Mouse (Mus musculus) CD8-positive naive resting alpha-beta T cell, adult 2 months (primary cell): ENCODE results near the gene Gtf2ird1.
"Not testable (repeated sequence)": the region's sequence is repeated elsewhere in the genome, so short reads cannot be mapped to it uniquely, and the experiment has no call there.

Source experiments
- DNase-seq, 2 experiments: peaks; one replicate each; pipeline ENCODE4 v3.0.0; 2022; ENCODE audit warnings: low read depth in 2 of 2, low spot score in 2 of 2

Gtf2ird1 gene

GRCm38 (mm10) chr5:134347066-134347465 is 109.5 kb downstream of the Gtf2ird1 start:
- no peak for DNase-seq

DNA sequence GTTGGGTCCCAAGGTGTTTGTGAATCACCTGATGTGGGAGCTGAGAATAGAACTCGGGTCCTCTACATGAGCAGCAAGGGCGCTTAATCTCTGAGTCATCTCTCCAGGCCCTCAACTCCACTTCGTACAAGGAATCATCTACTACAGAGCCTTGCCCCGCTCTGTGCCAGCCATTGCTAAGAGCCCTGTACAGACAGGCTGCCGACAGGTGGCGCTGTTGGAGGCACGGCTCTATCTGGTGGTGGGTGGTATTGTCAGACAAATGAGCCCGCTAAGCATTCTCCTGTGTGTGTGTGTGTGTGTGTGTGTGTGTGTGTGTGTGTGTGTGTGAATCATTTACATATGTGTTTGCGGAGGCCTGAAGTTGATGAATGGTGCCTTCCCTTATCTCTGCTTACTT is 111.1 kb downstream of the Gtf2ird1 start:
- peak; percentile 49 to 52 for DNase-seq

DNA sequence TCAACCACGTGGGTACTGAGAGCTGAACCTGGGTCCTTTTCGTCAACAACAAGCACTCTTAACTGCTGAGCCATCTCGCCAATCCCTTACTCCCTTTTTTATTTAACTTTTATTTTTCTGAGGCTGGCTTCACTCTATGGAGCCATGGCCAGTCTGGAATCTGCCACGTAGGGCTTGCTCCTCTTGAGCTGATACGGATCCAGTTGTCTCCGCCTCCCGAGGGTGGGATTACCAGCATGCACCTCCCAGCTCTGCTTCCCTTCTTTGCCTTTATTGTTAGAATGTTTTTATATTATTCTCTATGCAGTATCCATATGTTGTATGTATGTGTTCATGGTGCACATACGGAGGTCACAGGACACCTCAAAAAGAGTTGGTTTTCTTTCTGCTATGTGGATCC is 112.4 kb downstream of the Gtf2ird1 start:
- no peak for DNase-seq

- not testable (repeated sequence) for DNase-seq
These were observed 113.0 kb downstream of the Gtf2ird1 start for GRCm38 (mm10) chr5:134343530-134343929.

DNA sequence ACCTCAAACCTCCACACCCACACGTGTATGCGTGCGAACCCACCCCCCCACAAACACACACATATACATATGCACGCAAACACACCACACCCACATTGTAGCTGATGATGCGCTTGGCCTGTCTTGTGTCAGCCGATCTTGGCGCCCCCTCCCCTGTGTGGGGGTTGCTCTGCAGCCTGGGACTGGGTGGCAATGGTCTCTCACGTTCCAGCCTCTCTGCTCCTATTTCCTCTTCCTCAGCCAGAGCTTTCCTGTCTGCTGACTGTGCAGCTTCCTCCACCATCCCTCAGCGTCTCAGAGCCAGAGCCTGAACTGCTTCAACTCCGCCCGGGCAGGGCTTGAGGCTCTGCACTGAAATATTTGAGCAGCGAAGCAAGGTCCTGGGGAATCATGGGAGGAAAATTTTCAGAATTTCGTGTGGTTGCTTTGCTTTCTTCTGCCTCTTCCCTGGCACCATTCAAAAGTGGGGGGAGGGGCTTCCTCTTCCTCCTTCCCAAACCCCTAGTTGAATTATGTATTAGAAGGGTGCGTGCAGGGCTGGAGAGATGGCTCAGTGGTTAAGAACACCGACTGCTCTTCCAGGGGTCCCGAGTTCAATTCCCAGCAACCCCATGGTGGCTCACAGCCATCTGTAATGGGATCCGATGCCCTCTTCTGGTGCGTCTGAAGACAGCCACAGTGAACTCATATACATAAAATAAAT is 113.9 kb downstream of the Gtf2ird1 start:
- no peak for DNase-seq

GRCm38 (mm10) chr5:134341721-134342120 is 114.8 kb downstream of the Gtf2ird1 start:
- no peak for DNase-seq

- DNase-seq: peak; percentile 18 to 38
These were observed 115.2 kb downstream of the Gtf2ird1 start for GRCm38 (mm10) chr5:134341321-134341720.

DNA sequence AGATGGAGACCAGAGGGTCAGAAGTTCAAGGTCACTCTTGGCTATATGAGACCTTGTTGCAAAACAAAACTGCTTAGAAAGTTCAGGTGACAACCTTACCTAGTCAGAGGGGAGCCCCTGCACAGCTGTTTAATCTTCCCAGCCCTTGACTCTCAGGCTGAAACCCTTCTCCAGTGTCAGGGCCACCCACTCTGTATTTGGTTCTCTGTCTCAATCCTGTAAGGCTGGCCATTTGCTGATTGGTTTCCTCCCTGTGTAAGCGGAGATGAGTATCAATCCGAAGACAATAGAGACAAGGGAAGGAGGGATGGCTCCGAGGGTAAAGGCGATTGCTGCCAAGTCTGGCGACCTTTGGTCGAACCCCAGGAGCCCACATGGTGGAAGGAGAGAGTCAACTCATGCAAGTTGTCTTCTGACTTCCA is 116.4 kb downstream of the Gtf2ird1 start:
- no peak for DNase-seq

- not testable (repeated sequence) for DNase-seq
These were observed 119.5 kb downstream of the Gtf2ird1 start for GRCm38 (mm10) chr5:134337012-134337411.

- peak; percentile 39 to 51 for DNase-seq
These were observed 123.8 kb downstream of the Gtf2ird1 start for GRCm38 (mm10) chr5:134332743-134333142.

DNA sequence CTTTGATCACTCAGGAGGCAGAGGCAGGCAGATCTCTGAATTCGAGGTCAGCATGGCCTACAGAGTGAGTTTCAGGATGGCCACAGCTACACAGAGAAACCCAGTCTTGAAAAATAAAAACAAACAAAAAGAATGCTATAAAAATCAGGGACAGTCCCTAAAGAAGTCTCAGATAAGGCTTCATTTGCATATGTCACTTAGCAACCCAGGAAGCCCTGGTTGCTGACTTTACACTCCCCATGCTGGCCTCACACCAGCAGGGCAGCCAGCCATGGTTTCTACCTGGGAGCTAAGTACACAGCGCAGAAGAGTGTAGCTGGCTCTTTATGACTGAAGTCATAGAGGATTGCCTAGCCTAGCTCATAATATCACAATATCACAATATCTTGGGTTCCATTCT is 126.4 kb downstream of the Gtf2ird1 start:
- no peak for DNase-seq

DNA sequence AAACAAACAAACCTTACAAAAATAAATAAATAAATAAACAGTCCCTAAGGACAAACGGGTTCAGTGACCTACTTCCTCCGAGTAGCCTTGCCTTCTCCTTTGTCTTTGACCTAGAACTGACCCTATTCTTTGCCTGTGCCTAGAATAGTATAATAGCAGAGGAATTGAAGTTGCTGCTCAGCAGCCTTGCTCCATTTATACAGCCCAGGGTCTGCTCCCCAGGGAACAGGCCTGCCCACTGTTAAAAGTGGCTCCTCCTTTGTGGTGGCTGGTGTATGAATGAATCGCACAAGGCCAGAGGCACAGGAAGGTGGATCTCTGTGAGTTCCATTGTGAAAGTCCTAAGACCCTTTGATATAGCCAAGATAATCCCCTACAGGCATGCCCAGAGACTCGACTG is 127.2 kb downstream of the Gtf2ird1 start:
- DNase-seq: no peak

DNA sequence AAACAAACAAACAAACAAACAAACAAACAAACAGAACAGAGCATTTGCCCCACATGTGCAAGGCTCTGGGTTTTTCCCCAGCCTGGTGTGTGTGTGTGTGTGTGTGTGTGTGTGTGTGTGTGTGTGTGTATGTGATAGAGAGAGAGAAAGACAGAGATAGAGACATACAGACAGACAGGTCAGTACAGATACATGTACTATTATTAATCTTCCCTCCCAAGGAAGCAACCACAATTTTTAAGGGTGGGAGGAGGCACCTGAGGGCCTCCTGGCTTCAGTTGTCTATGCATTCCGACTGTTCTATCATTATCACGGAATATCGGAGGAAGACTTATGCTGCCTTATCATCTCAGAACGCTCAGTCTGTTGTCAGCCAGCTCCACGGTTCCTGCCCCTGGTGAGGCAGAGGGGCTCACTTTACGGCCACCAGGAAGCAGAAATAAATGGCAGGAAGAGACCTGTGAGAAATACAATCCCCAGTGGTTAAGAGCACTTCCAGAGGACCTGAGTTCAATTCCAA is 128.0 kb downstream of the Gtf2ird1 start:
- DNase-seq: no peak

DNA sequence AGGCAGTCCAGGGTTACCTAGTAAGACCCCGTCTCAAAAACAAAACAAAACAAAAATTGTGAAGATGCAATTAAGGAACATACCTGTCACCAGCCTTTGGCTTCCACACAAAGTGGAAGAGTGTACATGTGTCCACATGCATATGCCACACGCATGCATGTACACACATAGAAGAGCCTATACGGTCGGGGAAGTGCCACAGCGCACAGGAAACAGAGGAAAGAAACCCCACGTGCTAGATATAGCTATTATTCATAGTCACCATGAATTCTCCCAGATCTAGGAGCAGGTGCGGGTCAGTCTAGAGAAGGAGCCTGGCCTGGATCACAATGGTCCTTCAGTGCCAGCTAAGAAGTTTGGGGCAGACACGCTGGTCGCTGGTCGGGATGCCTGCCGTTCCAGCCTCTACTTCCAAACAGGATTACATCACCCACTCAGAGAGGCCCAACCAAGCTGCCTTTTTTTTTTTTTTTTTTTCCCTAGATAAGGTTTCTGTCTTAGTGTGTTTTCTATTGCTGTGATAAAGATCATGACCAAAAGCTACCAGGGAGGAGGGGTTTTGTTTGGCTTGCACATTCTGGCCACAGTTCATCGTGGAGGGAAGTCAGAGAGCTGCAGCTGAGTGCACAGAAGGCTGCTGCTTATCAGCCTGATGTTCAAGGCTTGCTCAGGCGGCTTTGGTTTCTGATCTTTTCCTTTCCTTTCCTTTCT is 130.5 kb downstream of the Gtf2ird1 start:
- DNase-seq: no peak

GRCm38 (mm10) chr5:134323869-134324268 is 132.6 kb downstream of the Gtf2ird1 start:
- DNase-seq: no peak

- DNase-seq: peak in 1 of 2 experiments; percentile 40
These were observed 133.2 kb downstream of the Gtf2ird1 start for GRCm38 (mm10) chr5:134323311-134323710.

- DNase-seq: no peak
These were observed 134.2 kb downstream of the Gtf2ird1 start for GRCm38 (mm10) chr5:134322355-134322754.

DNA sequence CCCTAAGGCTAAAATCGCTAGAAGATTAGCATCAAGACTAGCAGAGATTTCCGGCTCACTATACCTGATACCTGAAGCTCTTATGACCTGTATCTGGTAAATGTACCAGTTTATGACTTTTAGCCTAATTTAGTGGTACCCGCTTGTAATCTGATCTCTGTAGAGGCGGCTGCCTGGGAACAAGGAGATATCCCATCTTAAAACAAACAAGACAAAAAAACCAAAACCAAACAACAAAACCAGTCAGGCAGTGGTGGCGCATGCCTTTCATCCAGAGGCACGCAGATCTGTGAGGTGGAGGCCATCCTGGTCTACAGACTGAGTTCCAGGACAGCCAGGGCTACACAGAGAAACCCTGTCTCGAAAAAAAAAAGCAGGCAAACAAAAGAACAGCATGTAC is 134.8 kb downstream of the Gtf2ird1 start:
- no peak for DNase-seq

- no peak for DNase-seq
These were observed 137.6 kb downstream of the Gtf2ird1 start for GRCm38 (mm10) chr5:134318903-134319302.

- DNase-seq: no peak
These were observed 139.8 kb downstream of the Gtf2ird1 start for GRCm38 (mm10) chr5:134316721-134317120.

DNA sequence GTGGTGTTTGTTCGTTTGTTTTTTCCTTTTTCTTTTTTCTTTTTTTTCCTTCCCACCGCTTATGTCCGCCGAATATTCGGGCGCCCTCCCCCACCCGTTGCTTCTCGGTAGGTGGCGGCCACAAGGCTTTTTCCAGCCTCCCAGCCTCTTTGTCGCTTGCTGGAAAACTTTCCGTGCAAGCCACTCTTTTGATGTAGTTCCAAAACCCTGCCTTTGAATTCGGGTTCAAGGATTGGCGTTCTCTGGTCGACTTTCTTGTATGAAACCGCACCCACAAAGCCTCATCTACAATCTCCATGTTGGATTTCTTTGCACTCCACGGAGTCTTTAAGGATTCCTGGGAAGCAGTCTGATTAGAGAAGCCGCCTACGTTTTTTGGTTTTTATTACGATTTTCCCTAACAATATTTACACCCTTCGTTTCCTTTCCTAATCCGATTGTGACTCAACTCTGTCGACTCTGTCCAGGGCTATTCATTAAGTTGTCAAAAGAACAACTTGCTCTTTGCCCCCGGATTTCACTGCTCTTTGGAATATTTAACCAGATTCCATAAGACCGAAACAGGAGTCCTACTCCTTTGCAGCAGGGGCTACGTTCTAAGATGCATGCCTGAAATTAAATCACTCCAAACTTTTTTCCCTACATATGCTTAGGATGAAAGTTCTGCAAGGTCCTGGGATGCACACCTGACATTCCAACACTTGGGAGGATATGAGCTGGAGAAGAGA is 140.7 kb downstream of the Gtf2ird1 start:
- no peak for DNase-seq
